Mouse (Mus musculus) heart, embryonic 11.5 days (tissue): ENCODE data around the gene Fbxo17. TPM values are rescaled to one million over a fixed set of nuclear protein-coding genes. Genes with fewer than 3 reads are reported as not detected.

ENCODE experiments used
- ATAC-seq: fragments of 200-750 bp; cut with Nextera tagmentation; replicated peaks from 2 replicates; pipeline ENCODE4 v1.8.0; 2017; ENCODE audit warnings: moderate library complexity; ENCODE audit not compliant: insufficient number of reproducible peaks, low FRiP score, low TSS enrichment
- H3K27ac ChIP-seq: fragments of 300-500 bp; sonication (generic); 2 replicates; pipeline ENCODE4 v1.5.1; 2014; ENCODE audit warnings: mild to moderate bottlenecking, low read depth, low read length
- H3K27me3 ChIP-seq: fragments of 300-500 bp; sonication (generic); 2 replicates; pipeline ENCODE4 v1.6.1; 2014; ENCODE audit warnings: mild to moderate bottlenecking, low read length, mixed read lengths; ENCODE audit not compliant: control insufficient read depth, insufficient read depth
- H3K36me3 ChIP-seq: fragments of 300-500 bp; sonication (generic); 2 replicates; pipeline ENCODE4 v1.6.1; 2014; ENCODE audit warnings: mild to moderate bottlenecking, low read length, moderate library complexity, mixed read lengths; ENCODE audit not compliant: control insufficient read depth, insufficient read depth
- H3K4me1 ChIP-seq: fragments of 300-500 bp; sonication (generic); 2 replicates; pipeline ENCODE4 v1.6.1; 2014; ENCODE audit warnings: low read length; ENCODE audit not compliant: control insufficient read depth, insufficient read depth
- H3K4me2 ChIP-seq: fragments of 300-500 bp; sonication (generic); 2 replicates; pipeline ENCODE4 v1.6.1; 2014; ENCODE audit warnings: mild to moderate bottlenecking, moderate library complexity
- H3K4me3 ChIP-seq: fragments of 300-500 bp; sonication (generic); 2 replicates; pipeline ENCODE4 v1.5.1; 2014; ENCODE audit warnings: low read depth, low read length
- H3K9ac ChIP-seq: fragments of 300-500 bp; sonication (generic); 2 replicates; pipeline ENCODE4 v1.6.1; 2014; ENCODE audit warnings: mild to moderate bottlenecking, low read depth, low read length, moderate library complexity
- H3K9me3 ChIP-seq: fragments of 300-500 bp; sonication (generic); replicated peaks from 2 replicates; pipeline ENCODE4 v1.6.1; 2016; ENCODE audit warnings: low read length; ENCODE audit not compliant: control insufficient read depth
- WGBS: fragments of 180-500 bp; shearing (Covaris S2); extraction: QIAGEN DNeasy Blood & Tissue Kit; methylation state at CpG from one replicate; pipeline ENCODE4 v1.1.7; 2014; ENCODE audit not compliant: insufficient replicate concordance; 5-methylcytosine and 5-hydroxymethylcytosine counted together
- polyA plus RNA-seq: library from polyadenylated mRNA; unstranded; fragments of >200 nt; fragmentation: Nextera tagmentation; extraction: Ambion mirVana; gene quantifications from 2 replicates; pipeline ENCODE4 v1.2.1, GENCODE M21; 2014

Fbxo17 gene
- polyA plus RNA-seq, 1 experiment from 2014 or later, result 12.0 TPM

DNA sequence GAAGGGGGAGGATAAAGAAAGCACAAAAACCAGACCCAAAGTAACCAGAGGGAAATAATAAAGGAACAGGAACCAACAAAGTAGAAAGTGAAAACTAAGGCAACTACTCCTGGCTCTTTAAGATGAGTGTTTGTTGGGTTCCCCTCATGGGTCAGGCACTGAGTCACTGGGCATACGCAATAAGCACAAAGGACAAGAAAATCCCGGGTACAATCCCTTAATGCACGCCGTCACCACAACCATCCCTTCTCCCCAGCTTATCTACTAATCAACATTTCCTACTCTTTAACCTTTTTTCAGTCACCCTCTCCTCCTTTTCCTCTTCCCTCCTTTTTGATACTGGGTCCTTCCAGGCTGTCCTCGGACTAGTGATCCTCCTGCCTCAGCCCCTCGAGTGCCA, 48.6 kb downstream of the Fbxo17 start:
- Histone ChIP-seq H3K27ac (no peak overlapping the region), H3K4me2 (peak overlapping the region; percentile 75), H3K36me3 (peaks cover 7% of the 10 kb centered on the region), H3K4me3 (peak overlapping the region; percentile 75), H3K9ac (no peak overlapping the region), H3K4me1 (peaks cover 11% of the 10 kb centered on the region; the same call in 1 of the 2 replicates), H3K9me3 (no peaks in the 10 kb centered on the region), H3K27me3 (no peaks in the 10 kb centered on the region)
- 81% methylated on average over 6 of the region's 6 CpGs for WGBS
- ATAC-seq, result no peak

GRCm38 (mm10) chr7:28766173-28766879, 49.7 kb downstream of the Fbxo17 start, which contains the start of gene Sirt2:
TSS of gene Sirt2 (plus strand) at chr7:28766735.
- no peaks in the 10 kb centered on the region for H3K9me3 ChIP-seq
- under 1% methylated on average over 45 of the region's 45 CpGs for WGBS
- peaks cover 4% of the 10 kb centered on the region for H3K36me3 ChIP-seq
- H3K4me3 ChIP-seq, result peak within 1 kb of the TSS; percentile 75
- H3K27ac ChIP-seq, result no peak within 1 kb of the TSS
- peak; percentile 97 for ATAC-seq
- H3K4me1 ChIP-seq, result peaks cover 11% of the 10 kb centered on the region; the same call in 1 of the 2 replicates
- no peaks in the 10 kb centered on the region for H3K27me3 ChIP-seq
- peak within 1 kb of the TSS; percentile 73 for H3K9ac ChIP-seq
- H3K4me2 ChIP-seq, result peak within 1 kb of the TSS; percentile 75

DNA sequence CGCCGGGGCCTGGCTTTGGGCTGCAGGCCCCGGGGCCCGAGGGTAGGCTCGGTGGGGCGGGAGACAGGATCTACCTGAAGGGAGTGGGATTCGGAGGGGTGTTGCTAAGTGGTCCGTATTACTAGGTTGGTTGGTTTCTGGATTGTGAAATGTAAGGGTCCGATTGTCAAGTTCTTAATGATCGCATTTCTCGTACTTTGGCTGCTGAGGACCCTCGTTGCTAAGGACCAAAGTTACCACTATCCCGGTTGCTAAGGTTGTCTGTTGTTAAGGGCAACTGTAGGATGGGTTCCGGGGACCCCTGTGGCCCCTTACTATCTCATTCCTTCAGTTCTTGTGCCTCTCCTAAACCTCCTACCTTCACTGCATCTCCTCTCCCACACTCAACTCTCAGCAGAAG, 50.3 kb downstream of the Fbxo17 start:
- Histone ChIP-seq H3K27ac (no peak overlapping the region), H3K9me3 (no peaks in the 10 kb centered on the region), H3K4me1 (peaks cover 11% of the 10 kb centered on the region; the same call in 1 of the 2 replicates), H3K9ac (peak overlapping the region; percentile 73), H3K4me3 (peak overlapping the region; percentile 75), H3K4me2 (peak overlapping the region; percentile 72), H3K27me3 (no peaks in the 10 kb centered on the region), H3K36me3 (peaks cover 1% of the 10 kb centered on the region)
- ATAC-seq, result no peak
- WGBS, result 4% methylated on average over 14 of the region's 14 CpGs

- peak within 1 kb of the TSS; percentile 72 for H3K4me2 ChIP-seq
- peak within 1 kb of the TSS; percentile 73 for H3K9ac ChIP-seq
- ATAC-seq, result no peak
- no peaks in the 10 kb centered on the region for H3K9me3 ChIP-seq
- H3K27ac ChIP-seq, result no peak within 1 kb of the TSS
- WGBS, result 59% methylated on average over 7 of the region's 7 CpGs
- no peaks in the 10 kb centered on the region for H3K27me3 ChIP-seq
- H3K4me3 ChIP-seq, result peak within 1 kb of the TSS; percentile 75
- H3K36me3 ChIP-seq, result peaks cover 4% of the 10 kb centered on the region; the same call in 1 of the 2 replicates
- peaks cover 11% of the 10 kb centered on the region; the same call in 1 of the 2 replicates for H3K4me1 ChIP-seq
Observed at GRCm38 (mm10) chr7:28767462-28767965, 50.9 kb downstream of the Fbxo17 start, which contains the start of gene Nfkbib. TSS of gene Nfkbib (minus strand) at chr7:28767512.

DNA sequence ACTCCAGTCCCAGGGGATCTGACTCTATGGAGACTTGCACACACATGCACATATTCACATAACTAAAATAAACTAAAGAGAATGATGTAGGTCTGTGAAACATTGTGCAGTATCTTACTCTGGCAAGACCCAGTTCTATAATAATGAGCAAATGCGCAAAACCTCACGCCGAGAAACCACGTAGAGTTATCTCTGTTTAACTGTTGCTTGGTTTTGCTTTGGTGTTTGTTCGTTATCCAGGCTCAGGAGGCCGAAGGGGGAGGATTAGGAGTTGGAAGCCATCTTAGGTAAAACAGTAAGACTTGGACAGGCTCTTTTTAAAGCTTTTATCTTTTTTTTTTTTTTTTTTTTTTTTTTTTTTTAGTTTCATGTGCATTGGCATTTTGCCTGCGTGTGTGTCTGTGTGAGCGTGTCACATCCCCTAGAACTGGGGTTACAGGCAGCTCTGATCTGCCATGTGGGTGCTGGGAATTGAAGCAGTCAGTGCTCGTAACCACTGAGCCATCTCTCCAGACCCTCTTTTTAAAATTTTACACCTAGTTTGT, 52.9 kb downstream of the Fbxo17 start:
- Histone ChIP-seq H3K36me3 (peaks cover 4% of the 10 kb centered on the region; the same call in 1 of the 2 replicates), H3K27ac (no peak overlapping the region), H3K9ac (no peak overlapping the region), H3K4me3 (no peak overlapping the region), H3K9me3 (no peaks in the 10 kb centered on the region), H3K4me1 (peaks cover 11% of the 10 kb centered on the region; the same call in 1 of the 2 replicates), H3K4me2 (no peak overlapping the region), H3K27me3 (no peaks in the 10 kb centered on the region)
- WGBS, result 90% methylated on average over 9 of the region's 9 CpGs
- no peak for ATAC-seq

GRCm38 (mm10) chr7:28770309-28770708, 53.7 kb downstream of the Fbxo17 start:
- Histone ChIP-seq H3K9ac (no peak overlapping the region), H3K27me3 (no peaks in the 10 kb centered on the region), H3K9me3 (no peaks in the 10 kb centered on the region), H3K4me2 (no peak overlapping the region), H3K27ac (no peak overlapping the region), H3K4me1 (peaks cover 11% of the 10 kb centered on the region; the same call in 1 of the 2 replicates), H3K4me3 (no peak overlapping the region), H3K36me3 (peaks cover 4% of the 10 kb centered on the region; the same call in 1 of the 2 replicates)
- ATAC-seq, result no peak
- 72% methylated on average over 3 of the region's 3 CpGs for WGBS

GRCm38 (mm10) chr7:28771867-28772266, 55.3 kb downstream of the Fbxo17 start:
- Histone ChIP-seq H3K27me3 (no peaks in the 10 kb centered on the region), H3K36me3 (peaks cover 4% of the 10 kb centered on the region; the same call in 1 of the 2 replicates), H3K9me3 (no peaks in the 10 kb centered on the region), H3K4me2 (no peak overlapping the region), H3K27ac (no peak overlapping the region), H3K4me3 (no peak overlapping the region), H3K4me1 (peaks cover 6% of the 10 kb centered on the region; the same call in 1 of the 2 replicates), H3K9ac (no peak overlapping the region)
- WGBS, result 91% methylated on average over 11 of the region's 11 CpGs
- no peak for ATAC-seq

DNA sequence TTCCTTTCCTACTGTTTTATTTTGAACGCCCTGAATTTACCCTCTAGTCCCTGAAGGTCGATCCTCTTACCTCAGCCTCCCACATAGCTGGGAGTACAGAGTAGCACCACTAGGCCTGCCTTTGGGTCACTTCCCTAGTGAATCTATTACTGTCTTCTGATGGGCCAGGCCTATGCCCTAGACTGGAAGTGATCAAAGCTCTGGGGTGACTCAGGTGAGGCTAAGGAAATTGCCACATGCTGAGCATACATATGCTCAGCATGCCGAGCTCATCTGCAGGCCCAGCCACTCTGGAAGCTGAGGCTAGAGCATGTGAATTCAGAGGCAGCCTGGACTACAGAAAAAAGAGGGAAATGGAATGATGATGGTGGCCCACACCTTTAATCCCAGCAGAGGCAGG, 56.6 kb downstream of the Fbxo17 start:
- no peak overlapping the region for H3K4me3 ChIP-seq
- no peak overlapping the region for H3K9ac ChIP-seq
- H3K4me1 ChIP-seq, result no peaks in the 10 kb centered on the region
- no peak for ATAC-seq
- 53% methylated on average over 3 of the region's 3 CpGs for WGBS
- no peak overlapping the region for H3K27ac ChIP-seq
- H3K27me3 ChIP-seq, result no peaks in the 10 kb centered on the region
- no peaks in the 10 kb centered on the region for H3K9me3 ChIP-seq
- no peak overlapping the region for H3K4me2 ChIP-seq
- peaks cover 4% of the 10 kb centered on the region; the same call in 1 of the 2 replicates for H3K36me3 ChIP-seq
